Mouse (Mus musculus) lung, postnatal 0 days (tissue): ENCODE results near the gene Dcun1d4. TPM values are rescaled to one million over a fixed set of nuclear protein-coding genes. Genes with fewer than 3 reads are reported as not detected.

ENCODE experiments used
- ATAC-seq: fragments of 200-750 bp; cut with Nextera tagmentation; 2 replicates; pipeline ENCODE4 v1.8.0; 2017; ENCODE audit warnings: moderate library complexity
- DNase-seq: peaks from one replicate; pipeline ENCODE4 v3.0.0-alpha.2; 2016; ENCODE audit warnings: low spot score
- H3K27ac ChIP-seq: fragments of 300-500 bp; sonication (generic); 2 replicates; pipeline ENCODE4 v1.5.1; 2014; ENCODE audit warnings: antibody characterized with exemption, mild to moderate bottlenecking, low read length, mixed read lengths
- H3K27me3 ChIP-seq: fragments of 300-500 bp; sonication (generic); replicated peaks from 2 replicates; pipeline ENCODE4 v1.6.1; 2014; ENCODE audit warnings: low read length, mixed read lengths; ENCODE audit not compliant: insufficient read depth
- H3K36me3 ChIP-seq: fragments of 300-500 bp; sonication (generic); 2 replicates; pipeline ENCODE4 v1.6.1; 2014; ENCODE audit warnings: low read length, mixed read lengths; ENCODE audit not compliant: insufficient read depth
- H3K4me1 ChIP-seq: fragments of 300-500 bp; sonication (generic); 2 replicates; pipeline ENCODE4 v1.6.1; 2014; ENCODE audit warnings: antibody characterized with exemption, low read depth, low read length, mixed read lengths; ENCODE audit not compliant: insufficient read depth
- H3K4me2 ChIP-seq: fragments of 300-500 bp; sonication (generic); replicated peaks from 2 replicates; pipeline ENCODE4 v1.6.1; 2014; ENCODE audit warnings: low read depth, mild to moderate bottlenecking, low read length, moderate library complexity, mixed read lengths
- H3K4me3 ChIP-seq: fragments of 300-500 bp; sonication (generic); 2 replicates; pipeline ENCODE4 v1.5.1; 2014; ENCODE audit warnings: low read depth, low read length
- H3K9ac ChIP-seq: fragments of 300-500 bp; sonication (generic); replicated peaks from 2 replicates; pipeline ENCODE4 v1.6.1; 2014; ENCODE audit warnings: low read depth, mild to moderate bottlenecking
- H3K9me3 ChIP-seq: fragments of 300-500 bp; sonication (generic); 2 replicates; pipeline ENCODE4 v1.6.1; 2016; ENCODE audit warnings: low read length, mixed read lengths
- CTCF ChIP-seq: IDR thresholded peaks from 2 replicates; pipeline ENCODE4 v1.5.1; 2016; ENCODE audit warnings: antibody characterized with exemption, mild to moderate bottlenecking
- EP300 ChIP-seq: IDR thresholded peaks from 2 replicates; pipeline ENCODE4 v1.6.1; 2016; ENCODE audit warnings: antibody characterized with exemption, mild to moderate bottlenecking, control low read depth
- WGBS: fragments of 180-500 bp; shearing (Covaris S2); extraction: QIAGEN DNeasy Blood & Tissue Kit; methylation state at CpG from one replicate; pipeline ENCODE4 v1.1.7; 2014; 5-methylcytosine and 5-hydroxymethylcytosine counted together
- polyA plus RNA-seq: library from polyadenylated mRNA; unstranded; fragments of >200 nt; fragmentation: Nextera tagmentation; extraction: Ambion mirVana; gene quantifications from 2 replicates; pipeline ENCODE4 v1.2.1, GENCODE M21; 2015

Gene Dcun1d4
- polyA plus RNA-seq, 1 experiment from 2014 or later, result 14.7 TPM

- no peaks in the 10 kb centered on the region for H3K36me3 ChIP-seq
- no peak for ATAC-seq
These were observed 104.7 kb downstream of the Dcun1d4 start for GRCm38 (mm10) chr5:73585212-73586115.

GRCm38 (mm10) chr5:73586597-73586996, 105.8 kb downstream of the Dcun1d4 start:
- TF ChIP-seq EP300 (no peak), CTCF (no peak)
- Histone ChIP-seq H3K36me3 (no peaks in the 10 kb centered on the region), H3K4me3 (no peak overlapping the region), H3K9ac (no peak overlapping the region), H3K4me1 (no peaks in the 10 kb centered on the region), H3K9me3 (no peaks in the 10 kb centered on the region), H3K27me3 (no peaks in the 10 kb centered on the region), H3K27ac (no peak overlapping the region), H3K4me2 (no peak overlapping the region)
- WGBS, result 62% methylated on average over 4 of the region's 4 CpGs
- ATAC-seq (no peak), DNase-seq (no peak)

More at GRCm38 (mm10) chr5:73585212-73586115, 104.7 kb downstream of the Dcun1d4 start:
- no peak overlapping the region for H3K27ac ChIP-seq
- H3K4me2 ChIP-seq, result no peak overlapping the region
- H3K27me3 ChIP-seq, result no peaks in the 10 kb centered on the region
- H3K4me1 ChIP-seq, result no peaks in the 10 kb centered on the region
- WGBS, result 49% methylated on average over 7 of the region's 7 CpGs
- H3K9me3 ChIP-seq, result no peaks in the 10 kb centered on the region
- no peak overlapping the region for H3K9ac ChIP-seq
- no peak overlapping the region for H3K4me3 ChIP-seq
- TF ChIP-seq CTCF (no peak), EP300 (no peak)
- no peak for DNase-seq

DNA sequence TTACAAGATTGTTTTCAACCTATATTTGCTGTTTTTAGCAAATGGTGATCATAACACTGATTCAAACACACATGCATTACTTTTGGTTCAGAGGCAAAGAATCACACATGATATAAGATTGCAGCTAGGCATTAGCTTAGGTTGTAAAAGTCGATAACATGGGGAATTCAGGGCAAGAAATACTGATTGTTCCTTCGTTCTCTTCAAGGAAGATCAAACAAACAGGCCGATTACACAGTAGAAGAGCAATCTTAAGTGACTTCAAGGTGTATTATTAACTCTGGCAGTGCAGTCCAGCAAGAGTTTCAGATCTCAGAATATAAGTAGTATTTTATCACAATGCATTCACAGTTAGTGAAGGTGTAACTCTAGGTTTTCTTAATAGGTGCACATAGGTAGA, 106.3 kb downstream of the Dcun1d4 start:
- TF ChIP-seq EP300 (no peak), CTCF (no peak)
- DNase-seq (no peak), ATAC-seq (no peak)
- H3K4me3 ChIP-seq, result no peak overlapping the region
- WGBS, result 58% methylated on average over 3 of the region's 3 CpGs
- no peak overlapping the region for H3K9ac ChIP-seq
- H3K9me3 ChIP-seq, result no peaks in the 10 kb centered on the region
- no peak overlapping the region for H3K27ac ChIP-seq
- no peaks in the 10 kb centered on the region for H3K4me1 ChIP-seq
- H3K27me3 ChIP-seq, result no peaks in the 10 kb centered on the region
- no peak overlapping the region for H3K4me2 ChIP-seq
- no peaks in the 10 kb centered on the region for H3K36me3 ChIP-seq

DNA sequence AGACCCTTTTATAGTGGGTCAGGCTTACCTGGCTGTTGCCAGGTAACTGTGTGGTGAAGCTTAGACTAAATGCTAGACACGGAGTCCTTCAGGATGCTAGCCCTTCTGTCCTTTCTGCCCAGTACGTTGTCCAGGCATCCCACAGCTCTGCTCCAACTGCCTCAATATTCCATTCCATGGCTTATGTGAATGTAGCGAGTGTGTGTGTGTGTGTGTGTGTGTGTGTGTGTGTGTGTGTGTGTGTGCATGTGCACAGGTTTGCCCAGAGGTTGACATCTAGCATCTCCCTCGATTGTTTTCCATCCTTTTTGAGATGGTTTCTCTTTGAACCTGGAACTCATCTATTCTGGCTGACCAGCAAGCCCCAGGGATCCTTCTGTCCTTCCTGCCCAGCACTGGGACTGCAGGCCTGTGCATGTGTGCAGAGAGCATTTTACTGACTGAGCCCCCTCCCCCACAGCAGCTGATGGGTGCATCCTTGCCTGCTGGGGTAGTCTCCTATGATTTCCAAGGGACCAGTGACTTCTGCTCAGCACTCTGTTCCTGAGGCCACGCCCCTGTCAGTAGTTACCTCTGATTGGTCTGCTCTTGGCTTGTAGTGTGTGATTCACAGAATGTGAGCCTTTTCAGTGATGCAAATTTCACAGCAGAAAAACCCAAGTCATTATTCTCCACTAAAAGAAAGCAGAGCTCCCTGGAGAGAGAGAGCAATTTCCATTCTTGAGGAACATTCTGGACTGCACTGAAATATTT, 118.3 kb downstream of the Dcun1d4 start:
- 51% methylated on average over 5 of the region's 5 CpGs for WGBS
- Histone ChIP-seq H3K27ac (no peak overlapping the region), H3K27me3 (no peaks in the 10 kb centered on the region), H3K9me3 (no peaks in the 10 kb centered on the region), H3K4me2 (no peak overlapping the region), H3K4me1 (no peaks in the 10 kb centered on the region), H3K4me3 (no peak overlapping the region), H3K36me3 (no peaks in the 10 kb centered on the region), H3K9ac (no peak overlapping the region)
- no peak for TF ChIP-seq EP300
- TF ChIP-seq CTCF, result no peak
- DNase-seq (no peak), ATAC-seq (no peak)

GRCm38 (mm10) chr5:73599991-73600390, 119.2 kb downstream of the Dcun1d4 start:
- ATAC-seq, result 0 out of 2 replicates have a peak, but pooled peaks have one; percentile 17
- no peak overlapping the region for H3K4me2 ChIP-seq
- TF ChIP-seq EP300 (no peak), CTCF (no peak)
- no peaks in the 10 kb centered on the region for H3K27me3 ChIP-seq
- no peaks in the 10 kb centered on the region for H3K9me3 ChIP-seq
- no peak overlapping the region for H3K27ac ChIP-seq
- H3K9ac ChIP-seq, result no peak overlapping the region
- H3K4me3 ChIP-seq, result no peak overlapping the region
- H3K4me1 ChIP-seq, result no peaks in the 10 kb centered on the region
- H3K36me3 ChIP-seq, result no peaks in the 10 kb centered on the region
- no peak for DNase-seq
- 56% methylated on average over 2 of the region's 2 CpGs for WGBS

GRCm38 (mm10) chr5:73601361-73601763, 120.6 kb downstream of the Dcun1d4 start:
- WGBS, result 79% methylated on average over 8 of the region's 8 CpGs
- no peak overlapping the region for H3K27ac ChIP-seq
- no peaks in the 10 kb centered on the region for H3K9me3 ChIP-seq
- H3K9ac ChIP-seq, result no peak overlapping the region
- H3K36me3 ChIP-seq, result no peaks in the 10 kb centered on the region
- ATAC-seq (no peak), DNase-seq (no peak)
- H3K4me1 ChIP-seq, result no peaks in the 10 kb centered on the region
- H3K4me3 ChIP-seq, result no peak overlapping the region
- TF ChIP-seq CTCF, result no peak
- TF ChIP-seq EP300, result no peak
- H3K27me3 ChIP-seq, result no peaks in the 10 kb centered on the region
- no peak overlapping the region for H3K4me2 ChIP-seq
